Mouse (Mus musculus) midbrain, postnatal 0 days (tissue): Measurements from ENCODE around the gene Gm28729. TPM values are rescaled to one million over a fixed set of nuclear protein-coding genes. Genes with fewer than 3 reads are reported as not detected.
"Not testable (repeated sequence)": the region's sequence is repeated elsewhere in the genome, so short reads cannot be mapped to it uniquely, and the experiment has no call there.

ENCODE experiments used
- ATAC-seq: fragments of 200-750 bp; cut with Nextera tagmentation; 2 replicates; pipeline ENCODE4 v1.8.0; 2017; ENCODE audit warnings: moderate number of reproducible peaks, mild to moderate bottlenecking, moderate TSS enrichment, moderate library complexity; ENCODE audit not compliant: low FRiP score
- DNase-seq: peaks from one replicate; pipeline ENCODE4 v3.0.0-alpha.2; 2015; ENCODE audit warnings: low spot score
- H3K27ac ChIP-seq: fragments of 300-500 bp; sonication (generic); 2 replicates; pipeline ENCODE4 v1.5.1; 2014; ENCODE audit warnings: low read depth, mild to moderate bottlenecking, low read length, mixed read lengths
- H3K27me3 ChIP-seq: fragments of 300-500 bp; sonication (generic); 2 replicates; pipeline ENCODE4 v1.6.1; 2014; ENCODE audit warnings: low read length, control low read depth, mixed read lengths; ENCODE audit not compliant: insufficient read depth
- H3K36me3 ChIP-seq: fragments of 300-500 bp; sonication (generic); 2 replicates; pipeline ENCODE4 v1.6.1; 2014; ENCODE audit warnings: low read length, control low read depth, mixed read lengths; ENCODE audit not compliant: insufficient read depth
- H3K4me1 ChIP-seq: fragments of 300-500 bp; sonication (generic); 2 replicates; pipeline ENCODE4 v1.6.1; 2014; ENCODE audit warnings: mild to moderate bottlenecking, control low read depth, antibody characterized with exemption, low read length, mixed read lengths; ENCODE audit not compliant: insufficient read depth
- H3K4me2 ChIP-seq: fragments of 300-500 bp; sonication (generic); 2 replicates; pipeline ENCODE4 v1.6.1; 2014; ENCODE audit warnings: low read depth, mild to moderate bottlenecking, low read length, mixed read lengths; ENCODE audit not compliant: poor library complexity, severe bottlenecking
- H3K4me3 ChIP-seq: fragments of 300-500 bp; sonication (generic); 2 replicates; pipeline ENCODE4 v1.5.1; 2014; ENCODE audit warnings: low read depth, mild to moderate bottlenecking, low read length, moderate library complexity
- H3K9ac ChIP-seq: fragments of 300-500 bp; sonication (generic); replicated peaks from 2 replicates; pipeline ENCODE4 v1.6.1; 2014; ENCODE audit warnings: mild to moderate bottlenecking, low read length, moderate library complexity, mixed read lengths; ENCODE audit not compliant: poor library complexity, severe bottlenecking
- H3K9me3 ChIP-seq: fragments of 300-500 bp; sonication (generic); 2 replicates; pipeline ENCODE4 v1.6.1; 2016; ENCODE audit warnings: low read length, control low read depth
- CTCF ChIP-seq: IDR thresholded peaks from 2 replicates; pipeline ENCODE4 v1.5.1; 2016; ENCODE audit warnings: antibody characterized with exemption, mild to moderate bottlenecking
- WGBS: fragments of 180-500 bp; shearing (Covaris S2); extraction: QIAGEN DNeasy Blood & Tissue Kit; methylation state at CpG from one replicate; pipeline ENCODE4 v1.1.7; 2014; 5-methylcytosine and 5-hydroxymethylcytosine counted together
- polyA plus RNA-seq: library from polyadenylated mRNA; unstranded; fragments of >200 nt; fragmentation: Nextera tagmentation; extraction: Ambion mirVana; gene quantifications from 2 replicates; pipeline ENCODE4 v1.2.1, GENCODE M21; 2015
- total RNA-seq: library from RNA; depleted of rRNA; stranded (reverse); fragments of >200 nt; gene quantifications from 2 replicates; pipeline ENCODE4 v1.2.3, GENCODE M21; 2014

The Gm28729 gene
- total and polyA plus RNA-seq, 2 experiments from 2014 or later: 0.20 to 0.60 TPM

DNA sequence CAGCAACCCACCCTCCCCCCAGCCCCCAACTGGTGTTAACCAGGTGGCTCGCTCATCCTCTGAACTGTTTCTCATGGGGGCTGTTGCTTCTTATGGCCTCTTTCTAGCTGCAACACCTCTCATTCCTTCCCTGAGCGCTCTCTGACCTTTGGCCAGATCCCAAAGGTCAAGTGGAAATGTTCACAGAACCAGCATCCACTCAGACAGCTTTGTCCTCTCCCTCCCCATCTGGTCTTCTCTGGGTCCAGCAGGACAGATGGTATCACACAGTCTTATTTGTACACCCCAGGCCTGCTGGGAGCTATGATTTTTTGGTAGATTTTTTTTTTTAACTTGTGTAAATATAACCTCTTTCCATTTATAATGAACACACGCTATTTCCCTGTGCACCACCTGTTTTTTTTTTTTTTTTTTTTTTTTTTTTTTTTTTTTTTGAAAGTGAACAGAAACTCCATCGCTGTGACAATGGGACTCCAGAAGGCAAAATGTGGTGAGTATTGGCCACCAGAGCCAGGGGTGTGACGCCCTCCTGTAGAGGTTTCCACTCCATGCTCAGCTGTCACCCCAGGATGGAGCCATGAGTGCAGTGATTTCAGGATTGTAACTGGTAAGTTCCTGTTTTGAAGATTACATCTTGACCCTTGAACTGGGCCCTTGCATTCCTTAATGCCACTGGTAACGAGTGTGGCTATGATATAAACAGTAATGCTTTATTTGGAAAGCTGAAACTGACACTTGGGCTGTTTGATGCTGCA, 22.0 kb downstream of the Gm28729 start:
- Histone ChIP-seq H3K9me3 (no peaks in the 10 kb centered on the region), H3K4me1 (peaks cover 4% of the 10 kb centered on the region; the same call in 1 of the 2 replicates), H3K9ac (no peak overlapping the region), H3K27me3 (no peaks in the 10 kb centered on the region), H3K4me2 (no peak overlapping the region), H3K4me3 (no peak overlapping the region), H3K36me3 (no peaks in the 10 kb centered on the region), H3K27ac (no peak overlapping the region)
- peak; percentile 36 for DNase-seq
- ATAC-seq: no peak
- TF ChIP-seq CTCF: no peak
- 85% methylated on average over 6 of the region's 6 CpGs for WGBS

DNA sequence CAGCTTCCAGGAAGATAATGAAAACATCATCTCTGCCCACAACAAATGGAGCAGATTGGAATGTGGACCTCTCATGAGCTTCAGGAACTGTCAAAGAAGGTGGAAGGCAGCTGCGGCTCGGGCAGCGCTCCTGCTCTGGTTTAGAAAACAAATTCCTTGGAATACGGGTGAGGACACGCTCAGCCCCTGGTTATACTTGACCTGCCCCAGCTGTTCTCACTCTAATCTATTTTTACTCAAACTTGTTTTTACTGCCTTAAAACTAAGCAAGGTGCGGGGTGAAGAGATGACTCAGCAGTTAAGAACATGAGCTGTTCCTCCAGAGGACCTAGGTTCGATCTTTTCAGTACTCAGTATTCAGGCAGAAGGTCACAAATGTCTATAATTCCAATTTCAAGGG, 23.8 kb downstream of the Gm28729 start:
- H3K9ac ChIP-seq: no peak overlapping the region
- no peaks in the 10 kb centered on the region for H3K9me3 ChIP-seq
- H3K4me1 ChIP-seq: peaks cover 4% of the 10 kb centered on the region; the same call in 1 of the 2 replicates
- WGBS: 86% methylated on average over 7 of the region's 7 CpGs
- H3K4me3 ChIP-seq: no peak overlapping the region
- ATAC-seq: no peak
- H3K27ac ChIP-seq: no peak overlapping the region
- no peak for TF ChIP-seq CTCF
- H3K27me3 ChIP-seq: no peaks in the 10 kb centered on the region
- DNase-seq: no peak
- H3K4me2 ChIP-seq: no peak overlapping the region
- no peaks in the 10 kb centered on the region for H3K36me3 ChIP-seq

DNA sequence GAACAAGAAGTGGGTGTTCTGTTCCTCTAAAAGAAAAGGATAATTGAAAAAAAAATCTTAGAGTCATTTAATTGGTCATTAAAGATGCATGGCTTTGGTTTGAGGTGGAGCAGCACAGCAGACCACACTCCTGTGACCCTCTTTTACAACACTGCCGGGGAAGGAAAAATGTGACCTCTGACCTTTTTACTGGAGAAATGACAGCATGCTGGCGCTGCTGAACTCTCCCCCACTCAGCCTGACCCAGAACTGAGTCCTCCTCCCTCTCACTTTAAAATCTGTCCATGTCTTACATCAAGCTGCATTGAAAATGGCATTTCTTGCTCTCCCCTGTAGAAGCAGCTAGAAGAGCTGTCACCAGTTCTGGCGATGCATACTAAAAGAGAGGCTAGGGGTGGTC, 31.9 kb downstream of the Gm28729 start:
- DNase-seq: no peak
- no peaks in the 10 kb centered on the region for H3K27me3 ChIP-seq
- WGBS: 36% methylated on average over 3 of the region's 3 CpGs
- no peaks in the 10 kb centered on the region for H3K4me1 ChIP-seq
- no peaks in the 10 kb centered on the region for H3K36me3 ChIP-seq
- H3K4me3 ChIP-seq: no peak overlapping the region
- no peak for ATAC-seq
- H3K9ac ChIP-seq: no peak overlapping the region
- H3K9me3 ChIP-seq: no peaks in the 10 kb centered on the region
- H3K27ac ChIP-seq: no peak overlapping the region
- H3K4me2 ChIP-seq: no peak overlapping the region
- no peak for TF ChIP-seq CTCF

DNA sequence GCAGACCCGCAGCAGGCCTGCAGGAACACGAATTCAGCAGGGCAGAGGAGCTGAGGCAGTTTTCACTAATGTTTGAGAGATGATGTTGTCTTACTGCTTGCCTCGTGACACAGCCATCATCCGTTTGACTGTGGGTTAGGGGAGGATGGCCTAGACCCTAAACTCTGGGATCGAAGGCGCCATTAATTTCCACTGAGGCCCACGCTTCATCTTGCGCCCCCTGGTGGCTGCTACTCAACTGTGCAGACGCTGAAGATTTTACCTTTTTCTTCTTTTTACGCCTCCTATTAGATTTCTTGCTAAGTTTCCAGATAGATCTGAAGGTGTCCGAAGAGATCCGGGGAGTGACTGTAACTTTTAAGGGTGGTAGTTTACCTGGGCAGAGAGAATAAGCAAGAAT, 33.3 kb downstream of the Gm28729 start:
- H3K27me3 ChIP-seq: no peaks in the 10 kb centered on the region
- H3K4me1 ChIP-seq: no peaks in the 10 kb centered on the region
- H3K36me3 ChIP-seq: no peaks in the 10 kb centered on the region
- no peak for ATAC-seq
- TF ChIP-seq CTCF: peak; percentile 75
- WGBS: 34% methylated on average over 12 of the region's 12 CpGs
- no peak overlapping the region for H3K4me2 ChIP-seq
- no peak overlapping the region for H3K9ac ChIP-seq
- no peaks in the 10 kb centered on the region for H3K9me3 ChIP-seq
- H3K4me3 ChIP-seq: no peak overlapping the region
- DNase-seq: no peak
- H3K27ac ChIP-seq: no peak overlapping the region

DNA sequence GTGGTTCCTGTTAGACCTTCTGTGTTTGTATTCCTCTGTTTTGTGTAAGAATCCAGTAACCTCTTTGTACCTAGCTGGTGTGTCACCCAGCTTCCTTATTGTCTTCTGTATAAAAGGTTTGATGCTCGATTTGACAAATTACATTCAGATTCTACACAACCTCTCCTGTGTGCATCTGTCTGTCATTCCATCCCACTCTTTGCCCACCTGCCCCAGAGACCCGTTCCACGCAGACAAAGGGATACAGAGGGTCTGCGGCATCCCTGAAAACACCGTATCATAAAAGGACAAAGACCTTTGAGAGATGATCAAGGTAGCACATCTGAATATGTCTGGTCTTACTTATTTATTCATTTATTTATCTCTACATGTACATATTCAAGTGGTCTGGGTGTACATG, 37.2 kb downstream of the Gm28729 start:
- WGBS: 93% methylated on average over 5 of the region's 5 CpGs
- not testable (repeated sequence) for H3K9ac ChIP-seq, H3K9me3 ChIP-seq, H3K36me3 ChIP-seq, H3K27me3 ChIP-seq, H3K4me2 ChIP-seq, H3K4me1 ChIP-seq, DNase-seq, ATAC-seq, H3K27ac ChIP-seq, H3K4me3 ChIP-seq

DNA sequence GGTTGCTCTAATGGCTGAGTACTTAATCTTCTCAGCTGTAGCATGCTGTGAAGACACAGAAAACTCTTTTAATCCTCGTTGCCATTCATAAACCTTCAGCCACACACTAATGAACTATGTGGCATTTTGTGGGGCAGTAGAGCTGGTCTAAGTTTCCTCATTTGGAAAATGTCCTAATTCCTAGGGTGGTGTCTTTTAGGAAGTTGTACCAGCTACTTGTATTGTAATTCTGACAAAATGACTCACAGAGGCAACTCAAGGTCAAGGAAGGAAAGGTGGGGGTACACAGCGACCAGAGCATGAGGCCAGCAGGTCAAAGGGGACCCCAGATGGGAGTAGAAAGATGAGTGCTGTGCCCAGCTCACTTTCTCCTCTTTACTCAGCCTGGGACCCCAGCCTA, 41.4 kb downstream of the Gm28729 start:
- no peaks in the 10 kb centered on the region for H3K36me3 ChIP-seq
- DNase-seq (no peak), ATAC-seq (no peak)
- H3K27me3 ChIP-seq: no peaks in the 10 kb centered on the region
- 41% methylated on average over 2 of the region's 2 CpGs for WGBS
- no peaks in the 10 kb centered on the region for H3K9me3 ChIP-seq
- no peaks in the 10 kb centered on the region for H3K4me1 ChIP-seq
- no peak overlapping the region for H3K9ac ChIP-seq
- TF ChIP-seq CTCF: no peak
- H3K27ac ChIP-seq: no peak overlapping the region
- H3K4me2 ChIP-seq: no peak overlapping the region
- H3K4me3 ChIP-seq: no peak overlapping the region
